Mouse (Mus musculus) C2C12 (cell line): ENCODE measurements around the gene Il6ra. TPM values are rescaled to one million over a fixed set of nuclear protein-coding genes. Genes with fewer than 3 reads are reported as not detected.

Experiments used
- H3K27me3 ChIP-seq: one replicate; pipeline ENCODE4 v1.6.1; 2011; ENCODE audit not compliant: control insufficient read depth, insufficient read depth, insufficient read length
- H3K36me3 ChIP-seq: one replicate; pipeline ENCODE4 v1.6.1; 2011; ENCODE audit not compliant: control insufficient read depth, insufficient read depth
- H3K4me3 ChIP-seq: one replicate; pipeline ENCODE4 v1.5.1; 2011; ENCODE audit warnings: mild to moderate bottlenecking, control low read depth; ENCODE audit not compliant: poor library complexity, insufficient read depth, severe bottlenecking
- H3K79me2 ChIP-seq: one replicate; pipeline ENCODE4 v1.6.1; 2011; ENCODE audit not compliant: control insufficient read depth, insufficient read depth
- H3K79me3 ChIP-seq: one replicate; pipeline ENCODE4 v1.6.1; 2011; ENCODE audit warnings: low read depth, control low read depth
- H3ac ChIP-seq: one replicate; pipeline ENCODE3; 2011; ENCODE audit warnings: low read depth; ENCODE audit not compliant: control insufficient read depth, insufficient read length
- CEBPB ChIP-seq: IDR thresholded peaks from one replicate; pipeline ENCODE4 v1.6.1; 2011; ENCODE audit warnings: low read depth, mild to moderate bottlenecking, control low read depth, moderate library complexity
- CTCF ChIP-seq: IDR thresholded peaks from one replicate; pipeline ENCODE4 v1.5.1; 2011; ENCODE audit not compliant: control insufficient read depth, insufficient read depth, insufficient read length
- FOSL1 ChIP-seq: IDR thresholded peaks from one replicate; pipeline ENCODE4 v1.8.0; 2011; ENCODE audit warnings: mild to moderate bottlenecking, low read length; ENCODE audit not compliant: poor library complexity, insufficient read depth, severe bottlenecking
- MAX ChIP-seq: IDR thresholded peaks from one replicate; pipeline ENCODE4 v1.6.1; 2011; ENCODE audit warnings: mild to moderate bottlenecking, control low read depth
- MYOD1 ChIP-seq: IDR thresholded peaks from one replicate; pipeline ENCODE4 v1.6.1; 2011; ENCODE audit warnings: low read depth; ENCODE audit not compliant: control insufficient read depth, insufficient read length
- MYOG ChIP-seq: IDR thresholded peaks from one replicate; pipeline ENCODE4 v1.6.1; 2011; ENCODE audit not compliant: control insufficient read depth, insufficient read length; ENCODE audit errors: extremely low read depth
- USF1 ChIP-seq: IDR thresholded peaks from one replicate; pipeline ENCODE4 v1.6.1; 2011; ENCODE audit warnings: low read depth, mild to moderate bottlenecking, control low read depth, moderate library complexity
- polyA plus RNA-seq: library from polyadenylated mRNA; unstranded; fragments of >200 nt; fragmentation: generic; extraction: Trizol; gene quantifications from one replicate; pipeline ENCODE4 v1.2.1, GENCODE M21; 2012; ENCODE audit warnings: missing spikeins

Il6ra gene
- polyA plus RNA-seq, 1 experiment = 1.2 TPM

DNA sequence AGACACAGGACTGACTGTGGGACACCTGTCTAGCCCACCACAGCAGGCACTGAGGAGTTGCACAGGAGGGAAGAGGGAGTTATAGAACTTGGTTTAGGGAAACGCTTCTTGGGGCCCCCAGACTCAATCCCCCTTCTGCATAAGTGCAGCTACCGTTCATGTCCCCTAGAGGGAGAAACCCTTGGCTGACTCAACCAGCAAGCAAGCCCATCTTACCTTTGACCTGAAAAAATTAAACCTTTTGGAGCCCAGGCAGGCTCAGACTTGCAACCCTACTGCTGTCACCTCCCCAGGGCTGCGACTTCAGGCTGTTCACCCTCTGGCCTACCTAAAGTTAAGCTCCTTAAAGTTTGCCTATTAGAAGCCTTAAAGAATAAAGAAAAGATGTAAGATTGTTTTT lies 4.4 kb upstream of the Il6ra start:
- Histone ChIP-seq H3ac (no peak overlapping the region), H3K36me3 (no peaks in the 10 kb centered on the region), H3K27me3 (no peaks in the 10 kb centered on the region), H3K4me3 (no peak overlapping the region), H3K79me2 (no peaks in the 10 kb centered on the region), H3K79me3 (no peaks in the 10 kb centered on the region)
- no peak for TF ChIP-seq FOSL1
- TF ChIP-seq MYOD1 = no peak
- no peak for TF ChIP-seq CEBPB
- TF ChIP-seq CTCF = no peak
- TF ChIP-seq MAX = no peak
- TF ChIP-seq MYOG = no peak
- no peak for TF ChIP-seq USF1

- Histone ChIP-seq H3ac (no peak overlapping the region), H3K36me3 (no peaks in the 10 kb centered on the region), H3K79me3 (no peaks in the 10 kb centered on the region), H3K27me3 (no peaks in the 10 kb centered on the region), H3K4me3 (no peak overlapping the region), H3K79me2 (peaks cover 4% of the 10 kb centered on the region)
- TF ChIP-seq FOSL1 = no peak
- TF ChIP-seq MAX = no peak
- TF ChIP-seq USF1 = no peak
- TF ChIP-seq CEBPB = no peak
- no peak for TF ChIP-seq MYOG
- TF ChIP-seq CTCF = no peak
- no peak for TF ChIP-seq MYOD1
Measured at GRCm38 (mm10) chr3:89916622-89917021, 3.6 kb upstream of the Il6ra start.

- no peak overlapping the region for H3K4me3 ChIP-seq
- no peak overlapping the region for H3ac ChIP-seq
Measured at GRCm38 (mm10) chr3:89914700-89915099, 1.7 kb upstream of the Il6ra start.

DNA sequence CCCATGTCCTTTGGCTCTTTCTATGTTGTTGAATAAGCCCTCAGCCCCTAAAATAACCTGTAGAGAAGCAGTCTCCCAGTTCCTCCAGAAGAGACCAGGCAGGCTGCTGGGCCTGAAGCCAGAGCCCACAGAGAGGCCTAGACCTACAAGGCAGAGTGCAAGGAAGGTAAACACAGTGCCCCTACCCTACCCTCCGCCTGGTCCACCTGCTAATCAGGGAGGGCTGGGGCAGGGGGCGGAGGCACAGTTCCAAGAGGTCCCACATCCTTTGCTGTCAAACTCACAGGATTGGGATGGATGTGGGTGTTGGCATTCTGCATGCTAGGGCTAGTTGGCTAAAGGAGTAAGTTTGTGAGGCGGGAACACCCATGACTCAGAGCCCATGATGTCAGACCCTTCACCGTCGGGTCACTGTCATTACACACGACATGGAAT lies 871 bp downstream of the Il6ra start:
- H3ac ChIP-seq = no peak overlapping the region
- H3K36me3 ChIP-seq = no peaks in the 10 kb centered on the region
- H3K27me3 ChIP-seq = no peaks in the 10 kb centered on the region
- H3K79me2 ChIP-seq = peaks cover 21% of the 10 kb centered on the region
- no peak overlapping the region for H3K4me3 ChIP-seq
- H3K79me3 ChIP-seq = no peaks in the 10 kb centered on the region
- no peak for TF ChIP-seq USF1
- TF ChIP-seq CEBPB = no peak
- TF ChIP-seq MYOG = no peak
- no peak for TF ChIP-seq FOSL1
- TF ChIP-seq MYOD1 = no peak
- no peak for TF ChIP-seq CTCF
- TF ChIP-seq MAX = no peak

More at GRCm38 (mm10) chr3:89914700-89915099, 1.7 kb upstream of the Il6ra start:
- Histone ChIP-seq H3K36me3 (no peaks in the 10 kb centered on the region), H3K27me3 (no peaks in the 10 kb centered on the region), H3K79me2 (peaks cover 10% of the 10 kb centered on the region), H3K79me3 (no peaks in the 10 kb centered on the region)
- TF ChIP-seq CTCF (no peak), FOSL1 (no peak), MYOG (no peak), MYOD1 (no peak), MAX (no peak), CEBPB (no peak), USF1 (no peak)

DNA sequence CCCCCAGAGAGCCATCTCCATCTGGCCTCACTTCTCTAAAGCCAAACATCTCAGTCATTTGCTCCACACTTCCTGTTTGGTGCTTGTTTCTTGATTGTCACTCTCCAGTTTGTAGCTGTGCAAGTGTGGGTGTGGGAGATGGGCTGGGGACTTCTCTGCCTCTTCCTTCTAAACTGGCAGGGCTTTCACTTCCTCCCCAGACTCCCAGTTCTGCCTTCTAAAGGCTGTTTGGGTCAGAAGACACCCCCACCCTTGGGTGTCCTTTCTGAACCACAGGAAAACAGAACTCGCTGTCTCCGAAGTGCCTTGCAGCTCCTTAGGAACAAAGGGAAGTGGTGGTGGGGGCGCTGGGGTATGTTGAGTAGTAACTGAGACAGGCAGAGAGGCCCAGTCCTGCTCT lies 1.8 kb downstream of the Il6ra start:
- Histone ChIP-seq H3K27me3 (no peaks in the 10 kb centered on the region), H3K36me3 (no peaks in the 10 kb centered on the region), H3K4me3 (no peak overlapping the region), H3ac (no peak overlapping the region), H3K79me3 (no peaks in the 10 kb centered on the region), H3K79me2 (peaks cover 21% of the 10 kb centered on the region)
- TF ChIP-seq CEBPB = no peak
- TF ChIP-seq MYOG = no peak
- no peak for TF ChIP-seq CTCF
- no peak for TF ChIP-seq USF1
- TF ChIP-seq FOSL1 = no peak
- TF ChIP-seq MAX = no peak
- no peak for TF ChIP-seq MYOD1
